Mouse (Mus musculus) layer of hippocampus, postnatal 36 days (tissue): ENCODE results near the gene Vmn1r111. TPM values are rescaled to one million over a fixed set of nuclear protein-coding genes. Genes with fewer than 3 reads are reported as not detected.
"Not testable (repeated sequence)": the region's sequence is repeated elsewhere in the genome, so short reads cannot be mapped to it uniquely, and the experiment has no call there.

Experiments
- DNase-seq, 2 experiments: peaks; one replicate each; pipeline ENCODE4 v3.0.0; 2022
- total RNA-seq, 2 experiments: library from RNA; stranded (reverse); gene quantifications; 2 replicates each; pipeline ENCODE4 v1.2.3; 2021

Vmn1r111 gene
- total RNA-seq: not detected

DNA sequence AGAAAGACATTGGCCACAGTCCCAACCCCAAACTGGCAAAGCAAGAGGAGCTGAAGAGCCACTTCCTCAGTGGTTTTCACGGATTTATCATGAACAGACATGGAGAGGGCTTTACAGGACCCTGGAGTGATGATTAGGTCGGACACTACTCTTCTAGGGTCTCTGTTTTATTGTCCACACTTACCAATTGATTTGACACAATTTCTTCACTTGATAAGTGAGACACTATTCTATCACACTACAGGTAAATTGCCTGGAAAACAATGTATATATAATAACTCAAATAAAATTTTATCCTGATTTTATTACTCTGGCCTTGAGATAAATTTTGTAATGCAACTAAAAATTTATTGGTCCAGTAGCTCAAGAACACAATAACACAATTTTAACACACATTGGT lies at the start of gene Vmn1r111:
Gene Vmn1r111 (minus strand): TSS at position 101 of the 400 bp plus-strand sequence.
- not testable (repeated sequence) for DNase-seq

- not testable (repeated sequence) for DNase-seq
Observed at GRCm38 (mm10) chr7:20730524-20730923, 27.5 kb upstream of the Vmn1r111 start, which contains the start of gene Gm10668. Gene Gm10668, minus strand, starts transcription at chr7:20730624.

DNA sequence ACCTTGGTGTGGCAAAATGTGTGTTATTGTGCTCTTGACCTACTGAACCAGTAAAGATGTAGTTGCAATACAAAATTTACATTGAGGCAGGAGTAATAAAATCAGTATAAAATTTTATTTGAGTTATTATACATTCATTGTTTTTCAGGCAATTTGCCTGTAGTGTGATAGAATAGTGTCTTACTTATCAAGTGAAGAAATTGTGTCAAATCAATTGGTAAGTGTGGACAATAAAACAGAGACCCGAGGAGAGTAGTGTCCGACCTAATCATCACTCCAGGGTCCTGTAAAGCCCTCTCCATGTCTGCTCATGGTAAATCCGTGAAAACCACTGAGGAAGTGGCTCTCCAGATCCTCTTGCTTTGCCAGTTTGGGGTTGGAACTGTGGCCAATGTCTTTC lies 34.4 kb downstream of the Vmn1r111 start, which contains the start of gene Vmn1r107:
Gene Vmn1r107 (plus strand): TSS at position 301 of the 400 bp plus-strand sequence.
- not testable (repeated sequence) for DNase-seq

Other genes starting within 250 kb of the Vmn1r111 start
- gene Gm10670, start 228.3 kb downstream of the Vmn1r111 start, total RNA-seq: not detected
- gene Vmn1r103, start 192.7 kb downstream of the Vmn1r111 start, total RNA-seq: not detected
- gene Vmn1r104, start 169.4 kb downstream of the Vmn1r111 start, total RNA-seq: not detected
- gene Gm5726, start 157.5 kb downstream of the Vmn1r111 start, total RNA-seq: not detected
- gene Gm4141, start 127.0 kb downstream of the Vmn1r111 start, total RNA-seq: not detected
- not detected for gene Gm4513, start 104.2 kb downstream of the Vmn1r111 start, total RNA-seq
- gene Vmn1r107, start 34.3 kb downstream of the Vmn1r111 start, total RNA-seq: not detected
- not detected for gene Gm10668, start 27.4 kb upstream of the Vmn1r111 start, total RNA-seq
- not detected for gene Vmn1r112, start 68.0 kb upstream of the Vmn1r111 start, total RNA-seq
- gene Vmn1r113, start 84.1 kb upstream of the Vmn1r111 start, total RNA-seq: not detected
- gene Vmn1r114, start 109.0 kb upstream of the Vmn1r111 start, total RNA-seq: not detected
- gene Vmn1r115, start 141.8 kb upstream of the Vmn1r111 start, total RNA-seq: not detected
- not detected for gene Vmn1r116, start 169.0 kb upstream of the Vmn1r111 start, total RNA-seq
- gene Vmn1r117, start 180.9 kb upstream of the Vmn1r111 start, total RNA-seq: not detected
- gene Vmn1r118, start 209.1 kb upstream of the Vmn1r111 start, total RNA-seq: not detected